Mouse (Mus musculus): ENCODE measurements at regions not wholly inside any gene's neighbourhood (a gene's known extent, or its start where the extent isn't known, plus 50 kb on each side); places are given as distances from the start of the nearest gene placed in this dataset.

GRCm38 (mm10) chr1:89366891-89367290, 87.7 kb upstream of the Agap1 start:
- DNase-seq = no peak
- intact Hi-C loops (cut with DNase I) = no loop called here

- intact Hi-C loops (cut with DNase I) = no loop called here
- no peak for DNase-seq
These were observed 80.8 kb upstream of the Agap1 start for GRCm38 (mm10) chr1:89373806-89374205.

- intact Hi-C loops (cut with DNase I) = no loop called here
- no peak for DNase-seq
These were observed 80.3 kb upstream of the Agap1 start for GRCm38 (mm10) chr1:89374271-89374670.

- intact Hi-C loops (cut with DNase I) = no loop called here
- no peak for DNase-seq
These were observed 72.6 kb upstream of the Agap1 start for GRCm38 (mm10) chr1:89382021-89382420.

- intact Hi-C loops (cut with DNase I) = no loop called here
- DNase-seq = peak; percentile 24
These were observed 69.5 kb upstream of the Agap1 start for GRCm38 (mm10) chr1:89385111-89385510.

- intact Hi-C loops (cut with DNase I) = no loop called here
- DNase-seq = no peak
These were observed 61.9 kb upstream of the Agap1 start for GRCm38 (mm10) chr1:89392711-89393110.

- intact Hi-C loops (cut with DNase I) = no loop called here
- no peak for DNase-seq
These were observed 60.1 kb upstream of the Agap1 start for GRCm38 (mm10) chr1:89394471-89394870.

GRCm38 (mm10) chr1:89400734-89401202, 53.8 kb upstream of the Agap1 start:
- DNase-seq = peak; percentile 59
- intact Hi-C loops (cut with DNase I) = no loop called here

- peak; percentile 16 for DNase-seq
- intact Hi-C loops (cut with DNase I) = no loop called here
These were observed 51.9 kb upstream of the Agap1 start for GRCm38 (mm10) chr1:89402513-89403210.

GRCm38 (mm10) chr1:89403551-89404050, 51.0 kb upstream of the Agap1 start:
- no peak for DNase-seq
- intact Hi-C loops (cut with DNase I) = no loop called here
